Mouse (Mus musculus) lung, adult 2 months (tissue): Measurements from ENCODE around the gene Bbx.

ENCODE experiments used
- CTCF ChIP-seq: fragments of 200-500 bp; IDR thresholded peaks from 2 replicates; pipeline ENCODE4 v1.5.1; 2011; ENCODE audit warnings: mild to moderate bottlenecking, low read length, control low read depth; ENCODE audit not compliant: insufficient read depth
- POLR2A ChIP-seq: fragments of 200-500 bp; IDR thresholded peaks from 2 replicates; pipeline ENCODE4 v1.6.1; 2011; ENCODE audit warnings: low read depth, mild to moderate bottlenecking, control low read depth, low read length, borderline replicate concordance; ENCODE audit errors: extremely low read depth

DNA sequence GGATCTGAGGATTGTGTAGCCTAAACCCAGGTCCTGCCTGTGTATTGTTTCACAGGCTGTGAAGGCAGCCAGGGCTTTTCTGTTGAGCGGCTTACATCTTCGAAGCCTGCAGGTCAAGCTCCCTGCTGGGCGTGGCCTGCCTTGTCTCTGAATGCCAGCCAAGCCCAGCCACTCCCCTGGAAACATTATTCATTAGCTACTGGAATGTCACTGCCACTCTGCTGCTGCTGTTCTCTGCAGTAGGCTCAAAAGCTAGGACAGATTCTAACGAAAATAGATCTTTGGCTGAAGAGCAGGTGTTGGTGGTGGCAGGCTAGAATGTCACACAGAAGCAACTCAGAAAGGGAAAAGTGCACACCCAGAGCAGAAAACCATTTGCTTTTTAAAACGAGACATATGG lies 247.1 kb downstream of the Bbx start:
- TF ChIP-seq POLR2A, result no peak
- no peak for TF ChIP-seq CTCF
